ENCODE assay signal across 13 mouse cellular contexts in the genomic region with DNA sequence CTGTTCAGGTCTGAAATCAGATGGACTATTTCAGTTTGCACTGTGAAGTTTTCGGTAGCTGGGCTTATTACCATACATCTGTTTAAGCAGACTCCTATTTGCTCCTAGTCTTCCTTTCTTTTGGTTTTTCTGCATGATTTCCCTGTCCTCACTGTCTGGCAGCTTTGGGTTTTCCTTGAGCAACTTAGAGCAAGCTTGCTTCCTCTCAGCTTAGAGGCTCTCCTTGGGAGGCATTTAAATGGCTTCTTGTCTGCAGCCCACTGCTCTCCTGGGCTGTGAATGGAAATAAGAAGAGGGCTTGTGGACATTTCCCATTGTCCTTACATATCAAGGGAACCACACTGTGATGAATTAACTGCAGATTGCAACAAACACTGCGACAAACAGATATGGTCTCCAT.
DNase-seq lines count a peak whose midpoint lies in the region; ATAC-seq and TF ChIP-seq lines count a peak whose summit lies in the region.
"Had no signal": no experiment of that assay in that cellular context is flagged by ENCODE, and none has a peak within 500 bp of the region (broad histone marks: within the 10 kb centered on the region; RNA-seq: fewer than 3 reads in every experiment).

No protein-coding gene starts in this region.

- peaks cover 3% of the 10 kb centered on the region; the same call in 1 of the 2 replicates for H3K4me1 ChIP-seq in forebrain, embryonic 14.5 days (ENCODE audit: control insufficient read depth, insufficient read depth, low read length)
- H3K4me1 ChIP-seq in midbrain, embryonic 11.5 days (ENCODE audit: control insufficient read depth, insufficient read depth, low read length), result no peaks in the 10 kb centered on the region
- H3K4me1 ChIP-seq: liver, embryonic 12.5 days; megakaryocyte, embryonic 14.5 days had no signal

- WGBS in forebrain, embryonic 14.5 days, result 13% methylated on average over 2 of the region's 2 CpGs
- WGBS in midbrain, embryonic 11.5 days, result 17% methylated on average over 2 of the region's 2 CpGs

- ATAC-seq in forebrain, embryonic 14.5 days, result peak; percentile 65
- peak; percentile 63; the same call in 1 of the 2 replicates for ATAC-seq in midbrain, embryonic 11.5 days (ENCODE audit: low FRiP score)
- ATAC-seq: CD4-positive, CD25-positive, alpha-beta regulatory T cell, adult 4 months; liver, embryonic 12.5 days had no signal

- no peak for TF ChIP-seq CTCF in left cerebral cortex, adult 2 months (IDR thresholded peaks at IDR 0.05)

- H3K27me3 ChIP-seq in forebrain, embryonic 14.5 days (replicated peaks; ENCODE audit: control insufficient read depth, insufficient read depth, low read length), result no peaks in the 10 kb centered on the region
- no peaks in the 10 kb centered on the region for H3K27me3 ChIP-seq in midbrain, embryonic 11.5 days (ENCODE audit: control insufficient read depth, insufficient read depth, low read length)
- H3K27me3 ChIP-seq: liver, embryonic 12.5 days; megakaryocyte, embryonic 14.5 days had no signal

- H3K4me3 ChIP-seq in left cerebral cortex, adult 2 months, result peak overlapping the region; percentile 43; the same call in 1 of the 2 replicates
- H3K4me3 ChIP-seq in forebrain, embryonic 14.5 days (ENCODE audit: low read depth, low read length), result no peak overlapping the region
- H3K4me3 ChIP-seq in midbrain, embryonic 11.5 days (ENCODE audit: low read depth, low read length), result no peak overlapping the region
- H3K4me3 ChIP-seq: liver, embryonic 12.5 days; megakaryocyte, embryonic 14.5 days had no signal

- peak overlapping the region; percentile 88 for H3K27ac ChIP-seq in left cerebral cortex, adult 2 months
- peak overlapping the region; percentile 22; the same call in 1 of the 2 replicates for H3K27ac ChIP-seq in forebrain, embryonic 14.5 days (ENCODE audit: low read depth, low read length)
- no peak overlapping the region for H3K27ac ChIP-seq in midbrain, embryonic 11.5 days (ENCODE audit: low read depth, low read length)
- H3K27ac ChIP-seq: kidney, postnatal 0 days; liver, embryonic 12.5 days had no signal

- H3K9ac ChIP-seq in forebrain, embryonic 14.5 days (ENCODE audit: low read length), result no peak overlapping the region
- no peak overlapping the region for H3K9ac ChIP-seq in midbrain, embryonic 11.5 days (ENCODE audit: low read length)
- H3K9ac ChIP-seq: liver, embryonic 12.5 days had no signal

- DNase-seq in left cerebral cortex, adult 2 months (ENCODE audit: extremely low spot score in 1 of 2, low spot score in 2 of 2), result peak in 1 of 2 experiments; percentile 15
- DNase-seq in left cerebral cortex, postnatal 4 days, result no peak
- peak; percentile 43 for DNase-seq in forebrain, embryonic 14.5 days (ENCODE audit: low spot score)
- no peak for DNase-seq in midbrain, embryonic 11.5 days (ENCODE audit: low spot score, missing footprints)
- DNase-seq in kidney, adult 18-20 months, result no peak
- DNase-seq in thymus, postnatal 10 days (ENCODE audit: low spot score in 2 of 2), result no peak
- DNase-seq in cerebellum, adult 8-10 months, result no peak
- DNase-seq: adrenal gland, postnatal 25 days; heart, adult 11 months had no signal

- H3K4me2 ChIP-seq in forebrain, embryonic 14.5 days (ENCODE audit: low read length), result peak overlapping the region; percentile 27; the same call in 1 of the 2 replicates
- no peak overlapping the region for H3K4me2 ChIP-seq in midbrain, embryonic 11.5 days
- H3K4me2 ChIP-seq: liver, embryonic 12.5 days had no signal

- intact Hi-C loops in left cerebral cortex, adult 2 months (cut with DNase I), result loop anchor here (10.0 kb wide), 1 partner anchor 314 kb away; no protein-coding TSS in a partner anchor
- intact Hi-C loops in left cerebral cortex, postnatal 4 days (cut with DNase I), result no loop called here

- H3K36me3 ChIP-seq in forebrain, embryonic 14.5 days (ENCODE audit: control insufficient read depth, insufficient read depth, low read length), result no peaks in the 10 kb centered on the region
- H3K36me3 ChIP-seq in midbrain, embryonic 11.5 days (ENCODE audit: control insufficient read depth, insufficient read depth, low read length), result no peaks in the 10 kb centered on the region
- H3K36me3 ChIP-seq: liver, embryonic 12.5 days had no signal

- H3K9me3 ChIP-seq in forebrain, embryonic 14.5 days (replicated peaks; ENCODE audit: control insufficient read depth, low read length), result no peaks in the 10 kb centered on the region
- H3K9me3 ChIP-seq in midbrain, embryonic 11.5 days (ENCODE audit: control insufficient read depth, low read length), result no peaks in the 10 kb centered on the region
- H3K9me3 ChIP-seq: liver, embryonic 12.5 days had no signal
